Mouse (Mus musculus): Measurements from ENCODE around the gene Cux2.
A peak's percentile ranks its signal among the peaks of the same experiment; 100 is the strongest.
"Not testable (repeated sequence)": the region's sequence is repeated elsewhere in the genome, so short reads cannot be mapped to it uniquely, and the experiment has no call there.

Cux2 gene

GRCm38 (mm10) chr5:121864330-121864729 lies 185.6 kb downstream of the Cux2 start:
- no peak for DNase-seq (ENCODE audit: low spot score)

GRCm38 (mm10) chr5:121861964-121862363 lies 187.9 kb downstream of the Cux2 start:
- DNase-seq (ENCODE audit: low spot score), result no peak

- no peak for DNase-seq (ENCODE audit: low spot score)
Measured at GRCm38 (mm10) chr5:121858427-121858826, 191.5 kb downstream of the Cux2 start.

- no peak for DNase-seq (ENCODE audit: low spot score)
Measured at GRCm38 (mm10) chr5:121856740-121857139, 193.2 kb downstream of the Cux2 start.

GRCm38 (mm10) chr5:121854768-121855167 lies 195.1 kb downstream of the Cux2 start:
- DNase-seq (ENCODE audit: low spot score), result no peak

- no peak for DNase-seq (ENCODE audit: low spot score)
Measured at GRCm38 (mm10) chr5:121853368-121854051, 196.4 kb downstream of the Cux2 start.

- DNase-seq (ENCODE audit: low spot score), result no peak
Measured at GRCm38 (mm10) chr5:121849478-121850349, 200.2 kb downstream of the Cux2 start.

GRCm38 (mm10) chr5:121848743-121849142 lies 201.2 kb downstream of the Cux2 start, which contains the start of gene Pheta1:
Gene Pheta1 (plus strand): TSS chr5:121848984.
- DNase-seq (ENCODE audit: low spot score), result peak; percentile 85

- DNase-seq (ENCODE audit: low spot score), result no peak
Measured at GRCm38 (mm10) chr5:121848035-121848519, 201.8 kb downstream of the Cux2 start.

- DNase-seq (ENCODE audit: low spot score), result not testable (repeated sequence)
Measured at GRCm38 (mm10) chr5:121847269-121847668, 202.6 kb downstream of the Cux2 start.

GRCm38 (mm10) chr5:121846322-121846721 lies 203.6 kb downstream of the Cux2 start:
- no peak for DNase-seq (ENCODE audit: low spot score)

GRCm38 (mm10) chr5:121845361-121845760 lies 204.5 kb downstream of the Cux2 start:
- no peak for DNase-seq (ENCODE audit: low spot score)

- no peak for DNase-seq (ENCODE audit: low spot score)
Measured at GRCm38 (mm10) chr5:121843138-121843905, 206.6 kb downstream of the Cux2 start.

- DNase-seq (ENCODE audit: low spot score), result peak; percentile 67
Measured at GRCm38 (mm10) chr5:121842665-121843118, 207.2 kb downstream of the Cux2 start.

GRCm38 (mm10) chr5:121841973-121842372 lies 207.9 kb downstream of the Cux2 start:
- no peak for DNase-seq (ENCODE audit: low spot score)

- no peak for DNase-seq (ENCODE audit: low spot score)
Measured at GRCm38 (mm10) chr5:121841516-121841915, 208.4 kb downstream of the Cux2 start.

GRCm38 (mm10) chr5:121839128-121839473 lies 210.8 kb downstream of the Cux2 start:
- no peak for DNase-seq (ENCODE audit: low spot score)

- DNase-seq (ENCODE audit: low spot score), result no peak
Measured at GRCm38 (mm10) chr5:121838341-121839127, 211.4 kb downstream of the Cux2 start.

- DNase-seq (ENCODE audit: low spot score), result no peak
Measured at GRCm38 (mm10) chr5:121837441-121838340, 212.2 kb downstream of the Cux2 start, which contains the start of gene Sh2b3. Gene Sh2b3 (minus strand): TSS chr5:121837646.
